Mouse (Mus musculus): ENCODE measurements around the gene Gm10382. TPM values are rescaled to one million over a fixed set of nuclear protein-coding genes. Genes with fewer than 3 reads are reported as not detected.

Gm10382 gene
- polyA plus RNA-seq, 1 experiment, result 0.36 TPM

- TF ChIP-seq GATA1 (IDR thresholded peaks at IDR 0.05; ENCODE audit: low read length), result no peak
Observed at GRCm38 (mm10) chr5:125419124-125419523, 30.0 kb downstream of the Gm10382 start.

- no peak for TF ChIP-seq GATA1 (IDR thresholded peaks at IDR 0.05; ENCODE audit: low read length)
Observed at GRCm38 (mm10) chr5:125425698-125426276, 36.7 kb downstream of the Gm10382 start.

GRCm38 (mm10) chr5:125426343-125426742 lies 37.2 kb downstream of the Gm10382 start:
- TF ChIP-seq GATA1 (IDR thresholded peaks at IDR 0.05; ENCODE audit: low read length), result no peak

- TF ChIP-seq GATA1 (IDR thresholded peaks at IDR 0.05; ENCODE audit: low read length), result no peak
Observed at GRCm38 (mm10) chr5:125433793-125434337, 44.7 kb downstream of the Gm10382 start, which contains the start of gene Dhx37. TSS of gene Dhx37 (minus strand) at chr5:125434121.

Other genes starting within 250 kb of the Gm10382 start
- gene Ncor2, start 210.1 kb upstream of the Gm10382 start, polyA plus RNA-seq (2012), result not detected in 2 replicates
- 57.7 and 71.3 TPM in 2 replicates for gene Scarb1, start 48.2 kb upstream of the Gm10382 start, polyA plus RNA-seq (2012)
- 21.2 and 162 TPM in 2 replicates for gene Ubc, start 880 bp downstream of the Gm10382 start, polyA plus RNA-seq (2012)
- gene Dhx37, start 44.8 kb downstream of the Gm10382 start, polyA plus RNA-seq (2012), result 80.8 and 108 TPM in 2 replicates
- gene Bri3bp, start 52.2 kb downstream of the Gm10382 start, polyA plus RNA-seq (2012), result 35.4 and 38.2 TPM in 2 replicates
- gene Aacs, start 86.5 kb downstream of the Gm10382 start, polyA plus RNA-seq (2012), result 4.9 and 5.5 TPM in 2 replicates
- 0.01 TPM in 1 of 2 replicates, not detected in the other for gene Tmem132b, start 142.5 kb downstream of the Gm10382 start, polyA plus RNA-seq (2012)